Mouse (Mus musculus): Measurements from ENCODE around the gene Bglap3.

- peak; percentile 41; the same call in 1 of the 2 replicates for TF ChIP-seq POLR2A (IDR thresholded peaks at IDR 0.05; ENCODE audit: borderline replicate concordance, extremely low read depth, low read depth, low read length)
- no peak for TF ChIP-seq CTCF (IDR thresholded peaks at IDR 0.05; ENCODE audit: insufficient read depth, low read length)
These were observed 38.4 kb downstream of the Bglap3 start for GRCm38 (mm10) chr3:88334029-88334658.
